Mouse (Mus musculus): ENCODE results near the gene Cdyl2. TPM values are rescaled to one million over a fixed set of nuclear protein-coding genes. Genes with fewer than 3 reads are reported as not detected.

Gene Cdyl2
- polyA plus RNA-seq, 1 experiment from 2014 or later = 4.3 TPM

Other genes starting within 250 kb of the Cdyl2 start
- gene Dynlrb2, start 228.0 kb downstream of the Cdyl2 start, polyA plus RNA-seq (2014; fragmentation: Nextera tagmentation; extraction: Ambion mirVana) = 0.68 and 0.70 TPM in 2 replicates
- gene Cmc2, start 188.5 kb upstream of the Cdyl2 start, polyA plus RNA-seq (2014; fragmentation: Nextera tagmentation; extraction: Ambion mirVana) = 77.6 and 79.5 TPM in 2 replicates
- 53.0 and 54.0 TPM in 2 replicates for gene Cenpn, start 188.7 kb upstream of the Cdyl2 start, polyA plus RNA-seq (2014; fragmentation: Nextera tagmentation; extraction: Ambion mirVana)
- 16.8 and 17.5 TPM in 2 replicates for gene Atmin, start 210.4 kb upstream of the Cdyl2 start, polyA plus RNA-seq (2014; fragmentation: Nextera tagmentation; extraction: Ambion mirVana)
- gene 1700030J22Rik, start 246.0 kb upstream of the Cdyl2 start, polyA plus RNA-seq (2014; fragmentation: Nextera tagmentation; extraction: Ambion mirVana) = 2.7 and 3.8 TPM in 2 replicates